Mouse (Mus musculus) forebrain, embryonic 16.5 days (tissue): Measurements from ENCODE around the gene Fus. TPM values are rescaled to one million over a fixed set of nuclear protein-coding genes. Genes with fewer than 3 reads are reported as not detected.
"Not testable (repeated sequence)": the region's sequence is repeated elsewhere in the genome, so short reads cannot be mapped to it uniquely, and the experiment has no call there.

Experiments used
- ATAC-seq: fragments of 200-750 bp; cut with Nextera tagmentation; 2 replicates; pipeline ENCODE4 v1.8.0; 2017; ENCODE audit warnings: mild to moderate bottlenecking, moderate library complexity
- H3K27ac ChIP-seq: fragments of 300-500 bp; sonication (generic); 2 replicates; pipeline ENCODE4 v1.5.1; 2014; ENCODE audit warnings: low read length, control low read depth
- H3K27me3 ChIP-seq: fragments of 300-500 bp; sonication (generic); replicated peaks from 2 replicates; pipeline ENCODE4 v1.6.1; 2014; ENCODE audit warnings: low read length; ENCODE audit not compliant: control insufficient read depth, insufficient read depth
- H3K36me3 ChIP-seq: fragments of 300-500 bp; sonication (generic); 2 replicates; pipeline ENCODE4 v1.6.1; 2014; ENCODE audit not compliant: control insufficient read depth, insufficient read depth
- H3K4me1 ChIP-seq: fragments of 300-500 bp; sonication (generic); replicated peaks from 2 replicates; pipeline ENCODE4 v1.6.1; 2014; ENCODE audit warnings: low read length; ENCODE audit not compliant: control insufficient read depth, insufficient read depth
- H3K4me2 ChIP-seq: fragments of 300-500 bp; sonication (generic); 2 replicates; pipeline ENCODE4 v1.6.1; 2014; ENCODE audit warnings: mild to moderate bottlenecking, low read length, control low read depth
- H3K4me3 ChIP-seq: fragments of 300-500 bp; sonication (generic); replicated peaks from 2 replicates; pipeline ENCODE4 v1.5.1; 2014; ENCODE audit warnings: mild to moderate bottlenecking, low read length, control low read depth
- H3K9ac ChIP-seq: fragments of 300-500 bp; sonication (generic); replicated peaks from 2 replicates; pipeline ENCODE4 v1.6.1; 2014; ENCODE audit warnings: low read depth, low read length, control low read depth
- H3K9me3 ChIP-seq: fragments of 300-500 bp; sonication (generic); 2 replicates; pipeline ENCODE4 v1.6.1; 2016; ENCODE audit warnings: low read length; ENCODE audit not compliant: control insufficient read depth
- WGBS: fragments of 180-500 bp; shearing (Covaris S2); extraction: QIAGEN DNeasy Blood & Tissue Kit; methylation state at CpG from one replicate; pipeline ENCODE4 v1.1.7; 2014; 5-methylcytosine and 5-hydroxymethylcytosine counted together
- polyA plus RNA-seq: library from polyadenylated mRNA; unstranded; fragments of >200 nt; fragmentation: Nextera tagmentation; extraction: Ambion mirVana; gene quantifications from 2 replicates; pipeline ENCODE4 v1.2.1, GENCODE M21; 2015

The Fus gene
- polyA plus RNA-seq, 1 experiment from 2014 or later: 386 TPM

GRCm38 (mm10) chr7:127936216-127936884, 30.9 kb upstream of the Fus start:
- Histone ChIP-seq H3K27ac (no peak overlapping the region), H3K4me2 (peak overlapping the region; percentile 90), H3K4me3 (peak overlapping the region; percentile 84), H3K27me3 (no peaks in the 10 kb centered on the region), H3K9ac (peak overlapping the region; percentile 91), H3K9me3 (no peaks in the 10 kb centered on the region), H3K4me1 (peaks cover 14% of the 10 kb centered on the region), H3K36me3 (no peaks in the 10 kb centered on the region)
- no peak for ATAC-seq
- 57% methylated on average over 18 of the region's 18 CpGs for WGBS

- not testable (repeated sequence) for H3K27ac ChIP-seq, H3K36me3 ChIP-seq, H3K4me3 ChIP-seq, H3K9ac ChIP-seq, ATAC-seq, H3K9me3 ChIP-seq, H3K4me1 ChIP-seq, H3K4me2 ChIP-seq
- 60% methylated on average over 2 of the region's 2 CpGs for WGBS
- H3K27me3 ChIP-seq: peaks cover 11% of the 10 kb centered on the region
These were observed 25.2 kb upstream of the Fus start for GRCm38 (mm10) chr7:127942097-127942496.

GRCm38 (mm10) chr7:127944614-127945013, 22.6 kb upstream of the Fus start:
- Histone ChIP-seq H3K27ac (no peak overlapping the region), H3K9me3 (no peaks in the 10 kb centered on the region), H3K36me3 (no peaks in the 10 kb centered on the region), H3K4me2 (no peak overlapping the region), H3K9ac (no peak overlapping the region), H3K4me1 (no peaks in the 10 kb centered on the region), H3K27me3 (peaks cover 11% of the 10 kb centered on the region), H3K4me3 (no peak overlapping the region)
- 12% methylated on average over 23 of the region's 23 CpGs for WGBS
- no peak for ATAC-seq

- Histone ChIP-seq H3K4me1 (no peaks in the 10 kb centered on the region), H3K9me3 (no peaks in the 10 kb centered on the region), H3K27ac (no peak within 1 kb of the TSS), H3K9ac (no peak within 1 kb of the TSS), H3K36me3 (no peaks in the 10 kb centered on the region), H3K27me3 (peaks cover 11% of the 10 kb centered on the region), H3K4me3 (no peak within 1 kb of the TSS), H3K4me2 (no peak within 1 kb of the TSS)
- no peak for ATAC-seq
- 73% methylated on average over 6 of the region's 6 CpGs for WGBS
These were observed 20.7 kb upstream of the Fus start, which contains the start of gene Prss36 for GRCm38 (mm10) chr7:127946470-127947023. Gene Prss36, minus strand, starts transcription at chr7:127946725.

DNA sequence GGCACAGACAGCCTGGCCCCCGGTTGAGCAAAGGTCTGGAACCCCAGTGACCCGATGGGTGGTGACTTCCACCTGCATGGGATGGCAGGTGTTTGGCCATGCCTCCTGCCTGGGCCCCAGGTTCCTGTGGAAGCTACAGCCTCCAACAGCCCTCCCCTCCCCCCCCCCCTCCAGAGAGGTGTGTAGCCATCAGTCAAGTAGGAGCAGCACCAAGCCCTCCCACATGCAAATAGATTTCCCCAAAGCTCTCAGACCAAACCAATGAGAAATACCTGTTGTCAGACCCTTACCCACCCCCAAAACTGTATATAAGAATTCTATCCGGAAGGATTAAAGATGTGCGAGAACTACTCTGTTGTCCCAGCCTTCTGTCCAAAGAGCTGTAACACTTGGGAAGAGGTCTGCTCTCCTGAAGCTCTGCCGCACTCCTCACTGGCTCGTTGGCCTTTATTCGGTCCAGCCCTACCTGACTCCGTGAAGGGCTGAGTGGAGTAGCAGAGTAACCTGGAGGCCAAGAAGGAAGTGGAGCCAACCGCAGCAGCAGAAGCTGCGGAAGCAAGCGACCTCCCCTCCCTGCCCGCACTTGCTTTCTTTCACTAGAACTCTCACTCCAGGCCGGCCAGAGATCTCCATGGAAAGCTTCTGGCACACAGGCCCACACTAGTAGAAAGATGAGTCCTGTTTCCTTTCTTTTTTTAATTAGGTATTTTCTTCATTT, 14.2 kb upstream of the Fus start:
- no peaks in the 10 kb centered on the region for H3K4me1 ChIP-seq
- H3K36me3 ChIP-seq: no peaks in the 10 kb centered on the region
- H3K27ac ChIP-seq: no peak overlapping the region
- no peak overlapping the region for H3K4me3 ChIP-seq
- no peak for ATAC-seq
- H3K9ac ChIP-seq: no peak overlapping the region
- H3K4me2 ChIP-seq: no peak overlapping the region
- H3K9me3 ChIP-seq: no peaks in the 10 kb centered on the region
- H3K27me3 ChIP-seq: no peaks in the 10 kb centered on the region
- WGBS: 45% methylated on average over 13 of the region's 13 CpGs

GRCm38 (mm10) chr7:127959364-127959763, 7.9 kb upstream of the Fus start:
- 55% methylated on average over 5 of the region's 5 CpGs for WGBS
- ATAC-seq: no peak

GRCm38 (mm10) chr7:127966371-127966918, 812 bp upstream of the Fus start:
- H3K27me3 ChIP-seq: no peaks in the 10 kb centered on the region
- ATAC-seq: no peak
- no peaks in the 10 kb centered on the region for H3K9me3 ChIP-seq
- H3K27ac ChIP-seq: peak overlapping the region; percentile 97
- H3K4me1 ChIP-seq: peaks cover 22% of the 10 kb centered on the region
- peak overlapping the region; percentile 56 for H3K4me2 ChIP-seq
- peaks cover 10% of the 10 kb centered on the region for H3K36me3 ChIP-seq
- peak overlapping the region; percentile 93 for H3K9ac ChIP-seq
- WGBS: 10% methylated on average over 10 of the region's 10 CpGs
- H3K4me3 ChIP-seq: peak overlapping the region; percentile 93

More at GRCm38 (mm10) chr7:127959364-127959763, 7.9 kb upstream of the Fus start:
- no peak overlapping the region for H3K9ac ChIP-seq
- H3K36me3 ChIP-seq: no peaks in the 10 kb centered on the region
- no peak overlapping the region for H3K4me2 ChIP-seq
- H3K9me3 ChIP-seq: no peaks in the 10 kb centered on the region
- H3K27me3 ChIP-seq: no peaks in the 10 kb centered on the region
- H3K4me3 ChIP-seq: no peak overlapping the region
- no peak overlapping the region for H3K27ac ChIP-seq
- no peaks in the 10 kb centered on the region for H3K4me1 ChIP-seq

DNA sequence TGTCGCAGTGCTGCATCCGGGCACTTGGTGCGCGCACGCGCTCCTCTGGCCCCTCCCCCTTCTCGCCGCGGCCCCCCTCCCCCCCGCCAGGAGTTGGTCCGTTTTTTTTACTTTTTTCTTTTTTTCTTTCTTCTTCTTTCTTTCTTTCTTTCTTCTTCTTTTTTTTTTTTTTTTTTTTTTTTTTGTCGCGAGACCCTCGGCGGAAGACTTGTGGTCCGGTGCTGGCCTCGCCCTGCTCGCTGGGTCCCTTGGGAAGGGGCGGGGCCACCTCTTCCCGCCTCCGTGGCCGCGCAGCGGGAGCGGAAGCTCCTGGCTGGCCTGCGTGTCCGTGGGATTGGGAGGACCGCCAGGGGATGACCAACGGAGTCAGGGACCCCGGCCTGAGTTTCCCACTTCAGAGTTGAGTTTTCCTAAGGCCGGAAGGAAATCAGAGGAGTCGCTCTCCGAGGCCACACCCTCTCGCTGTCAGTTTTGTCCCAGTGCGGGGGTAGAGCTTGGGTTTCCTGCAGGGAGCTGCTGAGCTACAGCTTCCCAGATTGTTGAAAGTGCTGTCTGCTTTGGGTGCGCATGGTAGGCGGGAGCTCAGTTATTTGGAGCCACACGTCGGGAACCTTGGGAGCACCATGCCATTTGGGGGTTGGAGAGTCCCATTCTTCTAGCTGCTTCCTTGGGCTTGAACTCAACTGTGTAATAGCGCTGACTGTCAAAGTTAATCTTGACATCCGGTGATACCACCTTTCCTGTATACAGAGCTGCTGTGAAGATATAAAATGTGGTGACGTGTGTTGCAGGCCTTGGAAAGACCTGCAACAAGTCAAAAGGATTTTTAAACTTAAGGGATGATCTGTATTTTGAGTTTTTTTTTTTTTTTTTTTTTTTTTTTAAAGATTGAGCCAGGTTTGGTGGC, 918 bp downstream of the Fus start:
- ATAC-seq: peak; percentile 24; the same call in 1 of the 2 replicates
- Histone ChIP-seq H3K27ac (peak overlapping the region; percentile 97), H3K27me3 (no peaks in the 10 kb centered on the region), H3K4me1 (peaks cover 22% of the 10 kb centered on the region), H3K4me3 (peak overlapping the region; percentile 93), H3K36me3 (peaks cover 23% of the 10 kb centered on the region), H3K9ac (peak overlapping the region; percentile 93), H3K4me2 (peak overlapping the region; percentile 80), H3K9me3 (no peaks in the 10 kb centered on the region)
- under 1% methylated on average over 40 of the region's 42 CpGs for WGBS
